Mouse (Mus musculus): ENCODE results near the gene Wdr64. TPM values are rescaled to one million over a fixed set of nuclear protein-coding genes. Genes with fewer than 3 reads are reported as not detected.

Wdr64 gene
- polyA plus RNA-seq, 1 experiment from 2014 or later, result 0.12 TPM

DNA sequence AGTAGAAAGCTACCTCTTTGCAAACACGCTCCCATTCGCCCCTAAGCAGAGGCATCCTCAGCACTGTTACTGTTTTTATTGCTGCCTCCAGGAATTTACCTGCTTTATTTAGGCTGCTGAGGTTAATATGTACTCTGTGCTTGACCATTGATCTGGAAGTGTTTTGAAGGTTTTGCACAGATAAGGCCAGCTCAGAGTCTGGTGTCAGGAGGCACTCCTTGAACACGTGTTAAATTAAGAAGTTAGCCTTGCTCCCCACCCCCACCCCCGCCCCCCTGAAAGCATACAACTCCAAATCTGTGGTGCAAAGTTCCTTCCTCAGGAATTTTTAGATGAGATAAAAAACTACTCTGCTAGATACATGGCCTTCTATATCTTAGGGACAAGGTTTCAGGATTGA is 2.8 kb downstream of the Wdr64 start:
- 86% methylated on average over 4 of the region's 4 CpGs for WGBS
- no peaks in the 10 kb centered on the region for H3K9me3 ChIP-seq (ENCODE audit: control insufficient read depth, low read length)
- H3K9ac ChIP-seq (ENCODE audit: low read depth, low read length), result no peak overlapping the region
- no peaks in the 10 kb centered on the region for H3K4me1 ChIP-seq (replicated peaks; ENCODE audit: control insufficient read depth, insufficient read depth, low read length)
- no peak overlapping the region for H3K4me2 ChIP-seq (replicated peaks; ENCODE audit: low read depth, low read length)
- no peaks in the 10 kb centered on the region for H3K27me3 ChIP-seq (ENCODE audit: control insufficient read depth, insufficient read depth, low read length)
- no peak overlapping the region for H3K4me3 ChIP-seq (ENCODE audit: low read depth, low read length)
- no peak for DNase-seq (ENCODE audit: low spot score)
- H3K36me3 ChIP-seq (ENCODE audit: control insufficient read depth, insufficient read depth, low read length), result no peaks in the 10 kb centered on the region
- H3K27ac ChIP-seq (ENCODE audit: low read depth, low read length), result no peak overlapping the region
- ATAC-seq (ENCODE audit: low FRiP score), result no peak

- Histone ChIP-seq H3K4me2 (replicated peaks; ENCODE audit: low read depth, low read length) (no peak overlapping the region), H3K27me3 (ENCODE audit: control insufficient read depth, insufficient read depth, low read length) (no peaks in the 10 kb centered on the region), H3K9ac (ENCODE audit: low read depth, low read length) (no peak overlapping the region), H3K9me3 (ENCODE audit: control insufficient read depth, low read length) (no peaks in the 10 kb centered on the region), H3K27ac (ENCODE audit: low read depth, low read length) (no peak overlapping the region), H3K36me3 (ENCODE audit: control insufficient read depth, insufficient read depth, low read length) (no peaks in the 10 kb centered on the region), H3K4me1 (replicated peaks; ENCODE audit: control insufficient read depth, insufficient read depth, low read length) (no peaks in the 10 kb centered on the region), H3K4me3 (ENCODE audit: low read depth, low read length) (no peak overlapping the region)
- ATAC-seq (ENCODE audit: low FRiP score) (no peak), DNase-seq (ENCODE audit: low spot score) (no peak)
- WGBS, result 78% methylated on average over 5 of the region's 5 CpGs
Measured at GRCm38 (mm10) chr1:175707599-175707998, 9.2 kb downstream of the Wdr64 start.

GRCm38 (mm10) chr1:175708013-175708412 is 9.6 kb downstream of the Wdr64 start:
- no peak overlapping the region for H3K9ac ChIP-seq (ENCODE audit: low read depth, low read length)
- DNase-seq (ENCODE audit: low spot score) (no peak), ATAC-seq (ENCODE audit: low FRiP score) (no peak)
- no peaks in the 10 kb centered on the region for H3K4me1 ChIP-seq (replicated peaks; ENCODE audit: control insufficient read depth, insufficient read depth, low read length)
- H3K9me3 ChIP-seq (ENCODE audit: control insufficient read depth, low read length), result no peaks in the 10 kb centered on the region
- no peak overlapping the region for H3K4me2 ChIP-seq (replicated peaks; ENCODE audit: low read depth, low read length)
- no peak overlapping the region for H3K4me3 ChIP-seq (ENCODE audit: low read depth, low read length)
- H3K36me3 ChIP-seq (ENCODE audit: control insufficient read depth, insufficient read depth, low read length), result no peaks in the 10 kb centered on the region
- H3K27ac ChIP-seq (ENCODE audit: low read depth, low read length), result no peak overlapping the region
- H3K27me3 ChIP-seq (ENCODE audit: control insufficient read depth, insufficient read depth, low read length), result no peaks in the 10 kb centered on the region

- H3K4me3 ChIP-seq (ENCODE audit: low read depth, low read length), result no peak overlapping the region
- ATAC-seq (ENCODE audit: low FRiP score) (no peak), DNase-seq (ENCODE audit: low spot score) (no peak)
- H3K9me3 ChIP-seq (ENCODE audit: control insufficient read depth, low read length), result no peaks in the 10 kb centered on the region
- no peak overlapping the region for H3K27ac ChIP-seq (ENCODE audit: low read depth, low read length)
- H3K4me2 ChIP-seq (replicated peaks; ENCODE audit: low read depth, low read length), result no peak overlapping the region
- no peaks in the 10 kb centered on the region for H3K27me3 ChIP-seq (ENCODE audit: control insufficient read depth, insufficient read depth, low read length)
- H3K9ac ChIP-seq (ENCODE audit: low read depth, low read length), result no peak overlapping the region
- H3K4me1 ChIP-seq (replicated peaks; ENCODE audit: control insufficient read depth, insufficient read depth, low read length), result no peaks in the 10 kb centered on the region
- WGBS, result 75% methylated on average over 11 of the region's 11 CpGs
- H3K36me3 ChIP-seq (ENCODE audit: control insufficient read depth, insufficient read depth, low read length), result no peaks in the 10 kb centered on the region
Measured at GRCm38 (mm10) chr1:175712338-175712909, 14.0 kb downstream of the Wdr64 start.

- Histone ChIP-seq H3K36me3 (ENCODE audit: control insufficient read depth, insufficient read depth, low read length) (no peaks in the 10 kb centered on the region), H3K27me3 (ENCODE audit: control insufficient read depth, insufficient read depth, low read length) (no peaks in the 10 kb centered on the region), H3K4me2 (replicated peaks; ENCODE audit: low read depth, low read length) (no peak overlapping the region), H3K9ac (ENCODE audit: low read depth, low read length) (no peak overlapping the region), H3K4me3 (ENCODE audit: low read depth, low read length) (no peak overlapping the region), H3K9me3 (ENCODE audit: control insufficient read depth, low read length) (no peaks in the 10 kb centered on the region), H3K27ac (ENCODE audit: low read depth, low read length) (no peak overlapping the region), H3K4me1 (replicated peaks; ENCODE audit: control insufficient read depth, insufficient read depth, low read length) (no peaks in the 10 kb centered on the region)
- 92% methylated on average over 9 of the region's 9 CpGs for WGBS
- DNase-seq (ENCODE audit: low spot score) (no peak), ATAC-seq (ENCODE audit: low FRiP score) (no peak)
Measured at GRCm38 (mm10) chr1:175716832-175717231, 18.4 kb downstream of the Wdr64 start.

DNA sequence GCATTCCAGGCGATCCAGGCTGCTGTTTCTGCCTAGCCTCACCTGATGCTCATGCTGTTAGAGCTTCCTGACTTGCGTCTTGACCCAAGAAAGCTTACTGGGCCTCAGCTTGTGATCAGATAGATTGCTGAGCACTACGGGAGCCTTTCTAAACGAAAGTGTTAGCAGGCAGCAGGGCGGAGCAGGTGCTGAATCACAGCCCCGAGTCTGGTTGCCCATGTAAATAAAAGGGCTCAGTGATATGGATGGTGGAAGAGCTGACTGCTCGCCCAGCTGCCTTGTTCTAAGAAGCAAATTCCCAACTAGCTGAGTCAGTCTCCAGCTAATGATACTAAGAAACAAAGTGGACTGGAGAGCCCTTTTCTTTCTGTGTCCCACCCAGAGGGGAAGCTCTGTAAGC is 27.4 kb downstream of the Wdr64 start:
- WGBS, result 48% methylated on average over 7 of the region's 7 CpGs
- no peak overlapping the region for H3K4me2 ChIP-seq (replicated peaks; ENCODE audit: low read depth, low read length)
- no peaks in the 10 kb centered on the region for H3K36me3 ChIP-seq (ENCODE audit: control insufficient read depth, insufficient read depth, low read length)
- DNase-seq (ENCODE audit: low spot score) (no peak), ATAC-seq (ENCODE audit: low FRiP score) (no peak)
- no peak overlapping the region for H3K9ac ChIP-seq (ENCODE audit: low read depth, low read length)
- no peaks in the 10 kb centered on the region for H3K9me3 ChIP-seq (ENCODE audit: control insufficient read depth, low read length)
- no peaks in the 10 kb centered on the region for H3K4me1 ChIP-seq (replicated peaks; ENCODE audit: control insufficient read depth, insufficient read depth, low read length)
- H3K27me3 ChIP-seq (ENCODE audit: control insufficient read depth, insufficient read depth, low read length), result no peaks in the 10 kb centered on the region
- no peak overlapping the region for H3K4me3 ChIP-seq (ENCODE audit: low read depth, low read length)
- H3K27ac ChIP-seq (ENCODE audit: low read depth, low read length), result no peak overlapping the region

DNA sequence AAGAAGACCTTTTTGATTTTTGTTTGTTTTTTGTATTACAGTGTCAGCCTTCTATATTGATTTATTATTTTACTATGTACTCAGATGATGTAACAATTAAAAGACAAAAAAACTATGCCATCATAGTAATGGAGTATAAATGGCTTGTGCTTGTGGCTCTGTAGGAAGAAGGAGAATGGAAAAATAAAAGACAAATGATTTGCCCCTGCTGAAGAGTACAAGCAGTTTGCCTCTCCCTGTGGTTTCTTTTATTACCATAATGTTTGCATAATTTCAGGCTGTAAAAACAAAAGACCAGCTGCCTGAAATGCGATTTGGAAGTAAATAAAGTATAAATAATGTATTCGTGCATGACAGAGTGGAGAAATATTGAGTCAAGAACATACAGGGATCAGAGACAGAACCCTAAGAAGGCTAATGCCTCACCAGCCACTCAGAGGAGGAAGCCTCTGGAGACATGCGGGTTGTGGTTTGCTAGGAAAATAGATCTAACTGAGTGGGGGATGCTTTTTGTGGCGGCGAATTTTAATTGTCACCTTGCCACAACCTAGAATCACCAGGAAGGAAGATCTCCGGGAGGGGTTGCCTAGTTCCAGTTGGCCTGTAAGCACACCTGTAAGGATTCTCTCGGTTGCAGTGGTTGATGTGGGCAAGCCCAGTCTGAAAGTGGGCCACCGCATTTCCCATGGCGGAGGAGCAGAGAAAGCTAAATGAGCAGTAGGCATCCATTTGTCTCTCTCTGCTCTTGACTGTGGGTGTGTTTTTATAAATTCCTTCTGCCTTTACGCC is 56.4 kb downstream of the Wdr64 start:
- no peaks in the 10 kb centered on the region for H3K36me3 ChIP-seq (ENCODE audit: control insufficient read depth, insufficient read depth, low read length)
- WGBS, result 83% methylated on average over 10 of the region's 10 CpGs
- no peak overlapping the region for H3K4me2 ChIP-seq (replicated peaks; ENCODE audit: low read depth, low read length)
- no peak overlapping the region for H3K4me3 ChIP-seq (ENCODE audit: low read depth, low read length)
- no peak for DNase-seq (ENCODE audit: low spot score)
- no peaks in the 10 kb centered on the region for H3K27me3 ChIP-seq (ENCODE audit: control insufficient read depth, insufficient read depth, low read length)
- H3K9ac ChIP-seq (ENCODE audit: low read depth, low read length), result no peak overlapping the region
- no peaks in the 10 kb centered on the region for H3K4me1 ChIP-seq (replicated peaks; ENCODE audit: control insufficient read depth, insufficient read depth, low read length)
- H3K27ac ChIP-seq (ENCODE audit: low read depth, low read length), result no peak overlapping the region
- ATAC-seq (ENCODE audit: low FRiP score), result no peak
- no peaks in the 10 kb centered on the region for H3K9me3 ChIP-seq (ENCODE audit: control insufficient read depth, low read length)

DNA sequence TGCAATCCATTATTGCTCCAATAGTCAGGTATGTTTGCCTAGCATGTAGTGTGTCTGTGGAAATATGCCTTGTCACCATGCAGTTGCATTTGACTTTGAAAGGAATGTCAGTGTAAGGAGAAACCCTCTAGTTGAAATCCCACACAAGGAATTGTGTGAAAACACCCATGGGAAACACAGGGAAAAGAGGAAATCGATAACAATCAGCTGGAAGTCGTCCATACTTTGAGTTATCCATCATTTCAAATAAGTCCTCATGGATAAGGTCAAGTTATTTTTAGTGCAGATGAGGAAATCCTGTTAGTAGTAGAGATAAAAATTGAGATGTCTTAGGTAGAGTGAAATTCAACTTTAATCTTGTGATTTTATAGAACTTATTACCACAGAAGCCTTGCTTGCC is 96.3 kb downstream of the Wdr64 start:
- 89% methylated on average over 2 of the region's 2 CpGs for WGBS
- Histone ChIP-seq H3K27me3 (ENCODE audit: control insufficient read depth, insufficient read depth, low read length) (no peaks in the 10 kb centered on the region), H3K4me2 (replicated peaks; ENCODE audit: low read depth, low read length) (no peak overlapping the region), H3K4me3 (ENCODE audit: low read depth, low read length) (no peak overlapping the region), H3K9me3 (ENCODE audit: control insufficient read depth, low read length) (no peaks in the 10 kb centered on the region), H3K27ac (ENCODE audit: low read depth, low read length) (no peak overlapping the region), H3K9ac (ENCODE audit: low read depth, low read length) (no peak overlapping the region), H3K36me3 (ENCODE audit: control insufficient read depth, insufficient read depth, low read length) (no peaks in the 10 kb centered on the region), H3K4me1 (replicated peaks; ENCODE audit: control insufficient read depth, insufficient read depth, low read length) (no peaks in the 10 kb centered on the region)
- ATAC-seq (ENCODE audit: low FRiP score) (no peak), DNase-seq (ENCODE audit: low spot score) (no peak)

- Histone ChIP-seq H3K36me3 (ENCODE audit: control insufficient read depth, insufficient read depth, low read length) (no peaks in the 10 kb centered on the region), H3K9ac (ENCODE audit: low read depth, low read length) (no peak overlapping the region), H3K4me2 (replicated peaks; ENCODE audit: low read depth, low read length) (no peak overlapping the region), H3K9me3 (ENCODE audit: control insufficient read depth, low read length) (no peaks in the 10 kb centered on the region), H3K27ac (ENCODE audit: low read depth, low read length) (no peak overlapping the region), H3K27me3 (ENCODE audit: control insufficient read depth, insufficient read depth, low read length) (no peaks in the 10 kb centered on the region), H3K4me3 (ENCODE audit: low read depth, low read length) (no peak overlapping the region), H3K4me1 (replicated peaks; ENCODE audit: control insufficient read depth, insufficient read depth, low read length) (no peaks in the 10 kb centered on the region)
- DNase-seq (ENCODE audit: low spot score) (no peak), ATAC-seq (ENCODE audit: low FRiP score) (no peak)
- WGBS, result 75% methylated on average over 5 of the region's 5 CpGs
Measured at GRCm38 (mm10) chr1:175808356-175808755, 110.0 kb downstream of the Wdr64 start.

All from hindbrain, embryonic 11.5 days (tissue).